Mouse (Mus musculus): ENCODE results near the gene Zfp827.
A peak's percentile ranks its signal among the peaks of the same experiment; 100 is the strongest.

Gene Zfp827

GRCm38 (mm10) chr8:79161172-79161778 is 133.0 kb downstream of the Zfp827 start:
- no peak for DNase-seq

GRCm38 (mm10) chr8:79162533-79163308 is 134.5 kb downstream of the Zfp827 start:
- DNase-seq, result peak; percentile 26

- DNase-seq, result no peak
Measured at GRCm38 (mm10) chr8:79164336-79164735, 136.1 kb downstream of the Zfp827 start.

- no peak for DNase-seq
Measured at GRCm38 (mm10) chr8:79165276-79165675, 137.0 kb downstream of the Zfp827 start.

- DNase-seq, result no peak
Measured at GRCm38 (mm10) chr8:79173606-79174005, 145.4 kb downstream of the Zfp827 start.

- no peak for DNase-seq
Measured at GRCm38 (mm10) chr8:79175991-79176390, 147.8 kb downstream of the Zfp827 start.

- DNase-seq, result no peak
Measured at GRCm38 (mm10) chr8:79179678-79180077, 151.4 kb downstream of the Zfp827 start.

- DNase-seq, result no peak
Measured at GRCm38 (mm10) chr8:79185488-79185887, 157.3 kb downstream of the Zfp827 start.

- DNase-seq, result no peak
Measured at GRCm38 (mm10) chr8:79190071-79190470, 161.8 kb downstream of the Zfp827 start.

GRCm38 (mm10) chr8:79196481-79196880 is 168.2 kb downstream of the Zfp827 start:
- no peak for DNase-seq

GRCm38 (mm10) chr8:79198675-79199074 is 170.4 kb downstream of the Zfp827 start:
- DNase-seq, result no peak

- DNase-seq, result no peak
Measured at GRCm38 (mm10) chr8:79201446-79202147, 173.4 kb downstream of the Zfp827 start.

- no peak for DNase-seq
Measured at GRCm38 (mm10) chr8:79206895-79207294, 178.7 kb downstream of the Zfp827 start.

GRCm38 (mm10) chr8:79208181-79208580 is 179.9 kb downstream of the Zfp827 start:
- DNase-seq, result no peak

- peak; percentile 77 for DNase-seq
Measured at GRCm38 (mm10) chr8:79208691-79209640, 180.7 kb downstream of the Zfp827 start.

GRCm38 (mm10) chr8:79209641-79210358 is 181.6 kb downstream of the Zfp827 start:
- DNase-seq, result peak; percentile 82

GRCm38 (mm10) chr8:79211630-79212029 is 183.4 kb downstream of the Zfp827 start:
- no peak for DNase-seq

- no peak for DNase-seq
Measured at GRCm38 (mm10) chr8:79222106-79222751, 194.0 kb downstream of the Zfp827 start.

GRCm38 (mm10) chr8:79222752-79223141 is 194.5 kb downstream of the Zfp827 start:
- no peak for DNase-seq

GRCm38 (mm10) chr8:79224363-79224762 is 196.1 kb downstream of the Zfp827 start:
- DNase-seq, result no peak

- no peak for DNase-seq
Measured at GRCm38 (mm10) chr8:79225586-79225985, 197.3 kb downstream of the Zfp827 start.
